11 mouse cellular contexts compared by ENCODE assay signal in the genomic region with DNA sequence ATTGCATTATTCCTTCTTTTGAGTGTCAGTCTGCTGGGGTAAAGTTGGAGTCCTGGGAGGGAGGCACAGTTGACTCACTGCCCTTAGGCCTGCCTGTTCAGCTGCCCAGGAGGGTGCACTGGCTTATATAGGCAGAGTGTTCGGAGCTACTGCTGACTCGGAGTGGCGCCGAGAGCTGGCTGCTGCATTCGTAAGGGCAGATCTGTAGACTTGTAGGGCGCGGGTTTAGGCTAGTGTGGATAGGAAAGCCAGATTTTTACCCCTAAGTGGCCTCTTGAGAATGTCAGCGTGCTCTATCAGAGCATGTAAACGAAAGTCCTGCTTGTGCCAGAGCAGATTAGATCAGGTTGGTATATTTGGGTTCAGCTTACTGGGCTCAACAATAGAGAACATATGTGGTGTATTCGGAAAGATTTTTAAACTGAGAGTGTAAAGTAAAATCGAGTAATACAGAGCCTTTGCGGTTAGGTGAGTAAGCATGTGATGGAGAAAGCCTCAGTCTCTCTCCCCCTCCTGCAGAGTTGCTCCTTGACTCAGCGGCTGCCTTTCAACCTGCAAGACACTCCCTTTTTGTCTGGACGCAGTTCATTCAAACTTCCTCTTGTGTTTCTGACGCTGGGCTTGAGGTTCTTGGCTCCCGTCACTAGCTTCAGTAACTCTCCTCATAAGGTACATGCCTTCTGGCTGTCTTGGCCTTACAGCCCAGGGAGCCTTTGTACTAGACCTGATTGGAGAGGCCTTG. TPM values are rescaled to one million over a fixed set of nuclear protein-coding genes. Genes with fewer than 3 reads are reported as not detected.
DNase-seq lines count a peak whose midpoint lies in the region; ATAC-seq lines count a peak whose summit lies in the region.
"Had no signal": no experiment of that assay in that cellular context is flagged by ENCODE, and none has a peak within 500 bp of the region (broad histone marks: within the 10 kb centered on the region; RNA-seq: fewer than 3 reads in every experiment).

No protein-coding gene starts in this region.

- no peaks in the 10 kb centered on the region for H3K9me3 ChIP-seq in heart, embryonic 12.5 days (replicated peaks)
- H3K9me3 ChIP-seq in embryonic facial prominence, embryonic 10.5 days, result no peaks in the 10 kb centered on the region
- no peaks in the 10 kb centered on the region for H3K9me3 ChIP-seq in limb, embryonic 13.5 days

- H3K27me3 ChIP-seq in heart, embryonic 12.5 days (replicated peaks), result no peaks in the 10 kb centered on the region
- no peaks in the 10 kb centered on the region for H3K27me3 ChIP-seq in embryonic facial prominence, embryonic 10.5 days (replicated peaks; ENCODE audit: low read depth, poor library complexity, severe bottlenecking)
- no peaks in the 10 kb centered on the region for H3K27me3 ChIP-seq in limb, embryonic 13.5 days

- H3K4me2 ChIP-seq in heart, embryonic 12.5 days, result peak overlapping the region; percentile 48
- no peak overlapping the region for H3K4me2 ChIP-seq in limb, embryonic 13.5 days (replicated peaks)

- WGBS in heart, embryonic 12.5 days, result 23% methylated on average over 16 of the region's 16 CpGs
- 51% methylated on average over 16 of the region's 16 CpGs for WGBS in embryonic facial prominence, embryonic 10.5 days
- WGBS in limb, embryonic 13.5 days, result 42% methylated on average over 16 of the region's 16 CpGs

- no peaks in the 10 kb centered on the region for H3K36me3 ChIP-seq in heart, embryonic 12.5 days
- H3K36me3 ChIP-seq in embryonic facial prominence, embryonic 10.5 days (replicated peaks), result no peaks in the 10 kb centered on the region
- H3K36me3 ChIP-seq in limb, embryonic 13.5 days, result no peaks in the 10 kb centered on the region

- no peak overlapping the region for H3K9ac ChIP-seq in heart, embryonic 12.5 days
- H3K9ac ChIP-seq in limb, embryonic 13.5 days, result no peak overlapping the region
- H3K9ac ChIP-seq: liver, embryonic 14.5 days had no signal

- peaks cover 60% of the 10 kb centered on the region for H3K4me1 ChIP-seq in heart, embryonic 12.5 days (replicated peaks)
- H3K4me1 ChIP-seq in embryonic facial prominence, embryonic 10.5 days, result peaks cover 61% of the 10 kb centered on the region
- H3K4me1 ChIP-seq in limb, embryonic 13.5 days, result peaks cover 45% of the 10 kb centered on the region

- peak; percentile 37; the same call in 1 of the 2 replicates for ATAC-seq in heart, embryonic 12.5 days (ENCODE audit: insufficient number of reproducible peaks, low FRiP score)
- ATAC-seq in limb, embryonic 13.5 days (ENCODE audit: low FRiP score, low read depth), result no peak
- ATAC-seq in monocyte, adult 5-6 weeks (replicated peaks; ENCODE audit: insufficient number of reproducible peaks, low FRiP score, low TSS enrichment, poor library complexity, severe bottlenecking), result no peak

- H3K4me3 ChIP-seq in heart, embryonic 12.5 days, result no peak overlapping the region
- H3K4me3 ChIP-seq in embryonic facial prominence, embryonic 10.5 days, result no peak overlapping the region
- no peak overlapping the region for H3K4me3 ChIP-seq in limb, embryonic 13.5 days

- H3K27ac ChIP-seq in heart, embryonic 12.5 days (ENCODE audit: poor library complexity, severe bottlenecking), result peak overlapping the region; percentile 63
- 0 out of 2 replicates have a peak overlapping the region, but pooled peaks have one; percentile 52 for H3K27ac ChIP-seq in embryonic facial prominence, embryonic 10.5 days (replicated peaks)
- H3K27ac ChIP-seq in limb, embryonic 13.5 days, result peak overlapping the region; percentile 22; the same call in 1 of the 2 replicates
- H3K27ac ChIP-seq: liver, embryonic 14.5 days had no signal

- DNase-seq in heart, adult 8-10 months (ENCODE audit: low spot score), result no peak
- peak; percentile 52 for DNase-seq in CD4-positive helper T cell, adult 2 months (ENCODE audit: low read depth, low spot score)
- DNase-seq in embryonic facial prominence, embryonic 10.5 days (ENCODE audit: low spot score), result no peak
- DNase-seq in spleen, postnatal 4 days (ENCODE audit: low spot score in 2 of 2), result no peak
- no peak for DNase-seq in neural tube, embryonic 10.5 days (ENCODE audit: extremely low spot score, low spot score)
- DNase-seq: adrenal gland, postnatal 25 days; gastrocnemius, postnatal 14 days had no signal

RNA-seq across cellular contexts. Expression of a gene that starts 15.9 kb away (rescaled TPM):
- polyA plus RNA-seq in heart, embryonic 12.5 days (2016; fragmentation: Nextera tagmentation; extraction: Ambion mirVana), result 19.0 and 22.3 TPM in 2 replicates
- 1 to 10 TPM; 3.8 to 8.4 (median 5.4) TPM for total RNA-seq in heart, adult 8-10 months (2022)
- 12.7 and 15.3 TPM in 2 replicates for polyA plus RNA-seq in embryonic facial prominence, embryonic 10.5 days (2016; fragmentation: Nextera tagmentation; extraction: Ambion mirVana)
- 7.7 and 8.5 TPM in 2 replicates for polyA plus RNA-seq in limb, embryonic 13.5 days (2015; fragmentation: Nextera tagmentation; extraction: Ambion mirVana)
- total RNA-seq in monocyte, adult 5-6 weeks (2017), result 2.4 to 19.4 TPM (median 2.7 TPM) in 3 replicates
